In the genomic region with DNA sequence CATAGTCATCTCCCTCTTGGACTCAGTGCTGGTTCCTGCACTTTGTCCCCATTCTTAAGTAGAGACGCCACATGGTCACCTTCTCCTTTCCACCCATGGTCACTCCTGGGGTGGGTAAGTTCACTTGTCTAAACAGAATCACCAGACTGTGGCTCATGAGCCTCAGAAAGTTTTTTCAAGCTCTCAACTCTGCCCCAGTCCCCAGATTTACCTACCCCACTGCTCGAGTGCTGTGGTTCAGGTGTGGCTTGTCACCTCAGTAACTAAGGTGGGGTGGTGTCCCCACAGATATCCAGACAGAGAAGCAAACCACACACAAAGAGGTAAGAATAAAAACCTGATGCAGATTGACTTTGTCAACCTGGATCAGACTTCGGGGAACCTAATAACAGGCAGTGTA, we compare ENCODE assay signal across 28 mouse cellular contexts.
"Had no signal": no experiment of that assay in that cellular context is flagged by ENCODE, and none has a peak within 500 bp of the region (broad histone marks: within the 10 kb centered on the region; RNA-seq: fewer than 3 reads in every experiment).

No protein-coding gene starts in this region.

- H3K9me3 ChIP-seq: embryonic facial prominence, embryonic 10.5 days; embryonic facial prominence, embryonic 12.5 days; embryonic facial prominence, embryonic 13.5 days; embryonic facial prominence, embryonic 15.5 days; forebrain, embryonic 10.5 days; forebrain, embryonic 12.5 days; forebrain, embryonic 13.5 days; forebrain, embryonic 15.5 days had no signal

- H3K27ac ChIP-seq: embryonic facial prominence, embryonic 10.5 days; embryonic facial prominence, embryonic 12.5 days; embryonic facial prominence, embryonic 13.5 days; embryonic facial prominence, embryonic 15.5 days; forebrain, embryonic 10.5 days; forebrain, embryonic 12.5 days; forebrain, embryonic 13.5 days; forebrain, embryonic 15.5 days; gastrocnemius, adult 2 months; heart, adult 2 months had no signal

- H3K36me3 ChIP-seq: embryonic facial prominence, embryonic 10.5 days; embryonic facial prominence, embryonic 12.5 days; embryonic facial prominence, embryonic 13.5 days; embryonic facial prominence, embryonic 15.5 days; forebrain, embryonic 10.5 days; forebrain, embryonic 12.5 days; forebrain, embryonic 15.5 days had no signal

- DNase-seq: cerebellum, adult 8-10 months; cerebellum, adult 9-10 months; cerebellum, adult 9-11 months; cerebellum, postnatal 10 days; cerebellum, postnatal 14 days; cerebellum, postnatal 25 days; cerebellum, postnatal 36 days; embryo, embryonic 11 days; forebrain, postnatal 0 days; gastrocnemius, adult 2 months; gastrocnemius, postnatal 10 days; gastrocnemius, postnatal 14 days; gastrocnemius, postnatal 25 days; gastrocnemius, postnatal 36 days; heart, adult 11 months; heart, adult 18-20 months; heart, adult 2 months had no signal

- H3K4me1 ChIP-seq: embryonic facial prominence, embryonic 10.5 days; embryonic facial prominence, embryonic 12.5 days; embryonic facial prominence, embryonic 13.5 days; embryonic facial prominence, embryonic 15.5 days; forebrain, embryonic 12.5 days; forebrain, embryonic 15.5 days had no signal

- ATAC-seq: forebrain, embryonic 13.5 days; forebrain, embryonic 14.5 days; forebrain, embryonic 15.5 days; forebrain, embryonic 16.5 days; forebrain, postnatal 0 days had no signal

- H3K4me3 ChIP-seq: embryonic facial prominence, embryonic 10.5 days; embryonic facial prominence, embryonic 12.5 days; embryonic facial prominence, embryonic 13.5 days; embryonic facial prominence, embryonic 15.5 days; erythroblast, embryonic 14.5 days; forebrain, embryonic 10.5 days; forebrain, embryonic 12.5 days; forebrain, embryonic 13.5 days; forebrain, embryonic 15.5 days; gastrocnemius, adult 2 months; heart, adult 2 months had no signal

- H3K27me3 ChIP-seq: embryonic facial prominence, embryonic 12.5 days; embryonic facial prominence, embryonic 13.5 days; embryonic facial prominence, embryonic 15.5 days; forebrain, embryonic 12.5 days; forebrain, embryonic 13.5 days; forebrain, embryonic 15.5 days had no signal

- H3K4me2 ChIP-seq: embryonic facial prominence, embryonic 12.5 days; embryonic facial prominence, embryonic 13.5 days; embryonic facial prominence, embryonic 15.5 days; forebrain, embryonic 12.5 days; forebrain, embryonic 13.5 days; forebrain, embryonic 15.5 days had no signal

- H3K9ac ChIP-seq: embryonic facial prominence, embryonic 12.5 days; embryonic facial prominence, embryonic 13.5 days; embryonic facial prominence, embryonic 15.5 days; forebrain, embryonic 12.5 days; forebrain, embryonic 13.5 days; forebrain, embryonic 15.5 days; forebrain, postnatal 0 days had no signal
